Comparison of ENCODE assay signal across 11 mouse cellular contexts in the genomic region with DNA sequence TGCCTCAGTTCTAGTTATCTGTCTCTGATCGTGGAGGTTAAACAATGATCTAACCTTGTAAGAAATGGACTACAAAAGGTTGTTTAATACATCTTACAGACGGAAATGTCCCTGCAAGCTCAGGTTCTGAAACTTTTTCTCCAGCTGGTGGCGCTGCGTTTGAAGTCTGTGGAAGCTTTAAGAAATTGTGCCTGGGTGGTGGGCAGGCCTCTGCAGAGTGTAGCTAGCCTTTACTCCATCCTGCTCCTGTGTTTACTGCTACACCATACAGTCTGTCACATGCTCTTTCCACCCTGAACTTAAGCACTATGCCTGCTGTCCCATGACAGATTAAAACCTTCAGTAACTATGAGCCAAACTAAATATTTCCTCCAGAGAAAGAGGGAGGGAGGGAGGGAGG. TPM values are rescaled to one million over a fixed set of nuclear protein-coding genes. Genes with fewer than 3 reads are reported as not detected.
A peak's percentile ranks its signal among the peaks of the same experiment; 100 is the strongest.
DNase-seq lines count a peak whose midpoint lies in the region; ATAC-seq and TF ChIP-seq lines count a peak whose summit lies in the region.
"Had no signal": no experiment of that assay in that cellular context is flagged by ENCODE, and none has a peak within 500 bp of the region (broad histone marks: within the 10 kb centered on the region; RNA-seq: fewer than 3 reads in every experiment).

No protein-coding gene starts in this region.

- no peaks in the 10 kb centered on the region for H3K27me3 ChIP-seq in intestine, embryonic 15.5 days (replicated peaks)
- H3K27me3 ChIP-seq in lung, embryonic 16.5 days (ENCODE audit: control insufficient read depth, insufficient read depth, low read depth, low read length) = no peaks in the 10 kb centered on the region
- H3K27me3 ChIP-seq in thymus, adult 2 months (ENCODE audit: control insufficient read depth, insufficient read depth, low read length) = no peaks in the 10 kb centered on the region
- H3K27me3 ChIP-seq: neural tube, embryonic 15.5 days had no signal

- peak; percentile 9 for DNase-seq in heart, adult 8-10 months (ENCODE audit: low spot score)
- DNase-seq in heart, adult 11 months = no peak
- peak; percentile 49 for DNase-seq in ZHBTc4 (ENCODE audit: low read depth, low spot score)
- no peak for DNase-seq in layer of hippocampus, postnatal 10 days (ENCODE audit: low spot score in 2 of 2)
- no peak for DNase-seq in thymus, adult 2 months
- no peak for DNase-seq in right cerebral cortex, postnatal 36 days (ENCODE audit: low spot score in 2 of 2)

- H3K9me3 ChIP-seq in intestine, embryonic 15.5 days = no peaks in the 10 kb centered on the region
- H3K9me3 ChIP-seq in lung, embryonic 16.5 days (ENCODE audit: control insufficient read depth, low read length) = no peaks in the 10 kb centered on the region
- H3K9me3 ChIP-seq: neural tube, embryonic 15.5 days had no signal

- no peak for TF ChIP-seq CTCF in thymus, adult 2 months (IDR thresholded peaks at IDR 0.05; ENCODE audit: borderline replicate concordance, control insufficient read depth, extremely low read depth, insufficient read depth, low read length, poor library complexity)

- H3K36me3 ChIP-seq in intestine, embryonic 15.5 days = no peaks in the 10 kb centered on the region
- no peaks in the 10 kb centered on the region for H3K36me3 ChIP-seq in lung, embryonic 16.5 days (ENCODE audit: control insufficient read depth, insufficient read depth, low read length)
- no peaks in the 10 kb centered on the region for H3K36me3 ChIP-seq in thymus, adult 2 months (ENCODE audit: control insufficient read depth, insufficient read depth, low read length)
- H3K36me3 ChIP-seq: neural tube, embryonic 15.5 days had no signal

- WGBS in intestine, embryonic 15.5 days = 49% methylated on average over 4 of the region's 4 CpGs
- 48% methylated on average over 4 of the region's 4 CpGs for WGBS in lung, embryonic 16.5 days
- WGBS in thymus, adult 2 months = 85% methylated on average over 4 of the region's 4 CpGs

- H3K4me2 ChIP-seq in intestine, embryonic 15.5 days (replicated peaks) = peak overlapping the region; percentile 41
- H3K4me2 ChIP-seq in lung, embryonic 16.5 days (ENCODE audit: low read depth, low read length) = peak overlapping the region; percentile 35
- H3K4me2 ChIP-seq: neural tube, embryonic 15.5 days had no signal

- peak overlapping the region; percentile 15 for H3K4me3 ChIP-seq in intestine, embryonic 15.5 days (replicated peaks)
- H3K4me3 ChIP-seq in lung, embryonic 16.5 days (ENCODE audit: low read length) = peak overlapping the region; percentile 24; the same call in 1 of the 2 replicates
- no peak overlapping the region for H3K4me3 ChIP-seq in thymus, adult 2 months (ENCODE audit: control insufficient read depth, insufficient read depth, low read length)
- H3K4me3 ChIP-seq: neural tube, embryonic 15.5 days had no signal

- no peak overlapping the region for H3K27ac ChIP-seq in intestine, embryonic 15.5 days
- no peak overlapping the region for H3K27ac ChIP-seq in lung, embryonic 16.5 days (ENCODE audit: low read length)
- no peak overlapping the region for H3K27ac ChIP-seq in thymus, adult 2 months (ENCODE audit: control insufficient read depth, insufficient read depth, low read length)
- H3K27ac ChIP-seq: neural tube, embryonic 15.5 days had no signal

- no peak for TF ChIP-seq POLR2A in thymus, adult 2 months (IDR thresholded peaks at IDR 0.05; ENCODE audit: control insufficient read depth, extremely low read depth, insufficient read depth, low read length, poor library complexity)

- no peak overlapping the region for H3K9ac ChIP-seq in intestine, embryonic 15.5 days
- H3K9ac ChIP-seq in lung, embryonic 16.5 days (ENCODE audit: low read length) = peak overlapping the region; percentile 15; the same call in 1 of the 2 replicates
- H3K9ac ChIP-seq: neural tube, embryonic 15.5 days had no signal

- H3K4me1 ChIP-seq in intestine, embryonic 15.5 days (replicated peaks) = 0 out of 2 replicates have a peak, but pooled peaks cover 4% of the 10 kb centered on the region
- no peaks in the 10 kb centered on the region; the same call in 1 of the 2 replicates for H3K4me1 ChIP-seq in lung, embryonic 16.5 days (replicated peaks; ENCODE audit: control insufficient read depth, insufficient read depth, low read length)
- H3K4me1 ChIP-seq in thymus, adult 2 months (replicated peaks; ENCODE audit: control insufficient read depth, insufficient read depth, low read length) = no peaks in the 10 kb centered on the region

- peak; percentile 50 for ATAC-seq in intestine, embryonic 15.5 days
- ATAC-seq in lung, embryonic 16.5 days (ENCODE audit: low read depth) = no peak

RNA-seq across cellular contexts. Expression of gene Frk, which starts 1.9 kb away (rescaled TPM):
- 1 to 10 TPM; 1.1 to 3.6 (median 2.1) TPM for total RNA-seq in heart, adult 8-10 months (2022)
- 19.9 and 20.3 TPM in 2 replicates for polyA plus RNA-seq in intestine, embryonic 15.5 days (2015; fragmentation: Nextera tagmentation; extraction: Ambion mirVana)
- 9.5 and 10.7 TPM in 2 replicates for polyA plus RNA-seq in lung, embryonic 16.5 days (2015; fragmentation: Nextera tagmentation; extraction: Ambion mirVana)
- total RNA-seq in layer of hippocampus, postnatal 10 days (2021) = under 1 TPM; 0.65 to 0.71 TPM
- 0.27 and 0.32 TPM in 2 replicates for polyA plus RNA-seq in thymus, adult 2 months (2012; rRNA removed)
- total RNA-seq: MEL had no signal
- polyA plus RNA-seq: erythroblast, embryonic 14.5 days had no signal

Comparison
In these comparisons a context has a peak if more than half of its experiments do, and no peak if none do; other contexts are left out.
1. DNase-seq: peak in heart, adult 8-10 months (single experiment) and ZHBTc4 (single experiment); none in heart, adult 11 months (single experiment), layer of hippocampus, postnatal 10 days (0 of 2), thymus, adult 2 months (single experiment) and right cerebral cortex, postnatal 36 days (0 of 2).